Mouse (Mus musculus): Measurements from ENCODE around the gene Stk40. TPM values are rescaled to one million over a fixed set of nuclear protein-coding genes. Genes with fewer than 3 reads are reported as not detected.

Stk40 gene
- polyA plus RNA-seq, 1 experiment from 2014 or later: 14.6 TPM

- Histone ChIP-seq H3K4me2 (replicated peaks; ENCODE audit: low read depth) (peak overlapping the region; percentile 33), H3K27ac (ENCODE audit: low read depth, low read length) (peak overlapping the region; percentile 70), H3K4me1 (replicated peaks; ENCODE audit: control insufficient read depth, insufficient read depth, low read length) (peaks cover 20% of the 10 kb centered on the region), H3K36me3 (ENCODE audit: control insufficient read depth, insufficient read depth) (no peaks in the 10 kb centered on the region), H3K9me3 (ENCODE audit: control insufficient read depth) (no peaks in the 10 kb centered on the region), H3K4me3 (ENCODE audit: low read depth, low read length) (no peak overlapping the region), H3K27me3 (replicated peaks; ENCODE audit: control insufficient read depth, insufficient read depth, low read length) (no peaks in the 10 kb centered on the region), H3K9ac (ENCODE audit: low read depth, low read length) (no peak overlapping the region)
- 59% methylated on average over 10 of the region's 10 CpGs for WGBS
- no peak for ATAC-seq
- TF ChIP-seq CTCF (IDR thresholded peaks at IDR 0.05; ENCODE audit: low read depth): no peak
These were observed 6.0 kb downstream of the Stk40 start for GRCm38 (mm10) chr4:126109613-126110373.

GRCm38 (mm10) chr4:126110374-126111152, 6.8 kb downstream of the Stk40 start:
- no peak overlapping the region for H3K4me3 ChIP-seq (ENCODE audit: low read depth, low read length)
- WGBS: 25% methylated on average over 12 of the region's 12 CpGs

GRCm38 (mm10) chr4:126111153-126111549, 7.4 kb downstream of the Stk40 start:
- Histone ChIP-seq H3K4me3 (ENCODE audit: low read depth, low read length) (no peak overlapping the region), H3K27me3 (replicated peaks; ENCODE audit: control insufficient read depth, insufficient read depth, low read length) (no peaks in the 10 kb centered on the region), H3K9me3 (ENCODE audit: control insufficient read depth) (no peaks in the 10 kb centered on the region), H3K36me3 (ENCODE audit: control insufficient read depth, insufficient read depth) (no peaks in the 10 kb centered on the region), H3K4me1 (replicated peaks; ENCODE audit: control insufficient read depth, insufficient read depth, low read length) (peaks cover 17% of the 10 kb centered on the region), H3K9ac (ENCODE audit: low read depth, low read length) (no peak overlapping the region), H3K27ac (ENCODE audit: low read depth, low read length) (peak overlapping the region; percentile 70), H3K4me2 (replicated peaks; ENCODE audit: low read depth) (peak overlapping the region; percentile 33; the same call in 1 of the 2 replicates)
- no peak for ATAC-seq
- WGBS: 38% methylated on average over 7 of the region's 7 CpGs
- TF ChIP-seq CTCF (IDR thresholded peaks at IDR 0.05; ENCODE audit: low read depth): no peak

More at GRCm38 (mm10) chr4:126110374-126111152, 6.8 kb downstream of the Stk40 start:
- no peaks in the 10 kb centered on the region for H3K36me3 ChIP-seq (ENCODE audit: control insufficient read depth, insufficient read depth)
- H3K9me3 ChIP-seq (ENCODE audit: control insufficient read depth): no peaks in the 10 kb centered on the region
- peak overlapping the region; percentile 70 for H3K27ac ChIP-seq (ENCODE audit: low read depth, low read length)
- peak; percentile 50 for ATAC-seq
- peak; percentile 64 for TF ChIP-seq CTCF (IDR thresholded peaks at IDR 0.05; ENCODE audit: low read depth)
- H3K4me2 ChIP-seq (replicated peaks; ENCODE audit: low read depth): peak overlapping the region; percentile 33
- no peaks in the 10 kb centered on the region for H3K27me3 ChIP-seq (replicated peaks; ENCODE audit: control insufficient read depth, insufficient read depth, low read length)
- no peak overlapping the region for H3K9ac ChIP-seq (ENCODE audit: low read depth, low read length)
- H3K4me1 ChIP-seq (replicated peaks; ENCODE audit: control insufficient read depth, insufficient read depth, low read length): peaks cover 17% of the 10 kb centered on the region

- no peaks in the 10 kb centered on the region for H3K27me3 ChIP-seq (replicated peaks; ENCODE audit: control insufficient read depth, insufficient read depth, low read length)
- WGBS: 71% methylated on average over 4 of the region's 4 CpGs
- no peaks in the 10 kb centered on the region for H3K9me3 ChIP-seq (ENCODE audit: control insufficient read depth)
- H3K9ac ChIP-seq (ENCODE audit: low read depth, low read length): no peak overlapping the region
- no peak overlapping the region for H3K4me2 ChIP-seq (replicated peaks; ENCODE audit: low read depth)
- H3K4me3 ChIP-seq (ENCODE audit: low read depth, low read length): no peak overlapping the region
- no peak overlapping the region for H3K27ac ChIP-seq (ENCODE audit: low read depth, low read length)
- no peak for TF ChIP-seq CTCF (IDR thresholded peaks at IDR 0.05; ENCODE audit: low read depth)
- H3K36me3 ChIP-seq (ENCODE audit: control insufficient read depth, insufficient read depth): peaks cover 8% of the 10 kb centered on the region; the same call in 1 of the 2 replicates
- peaks cover 17% of the 10 kb centered on the region for H3K4me1 ChIP-seq (replicated peaks; ENCODE audit: control insufficient read depth, insufficient read depth, low read length)
- no peak for ATAC-seq
These were observed 9.5 kb downstream of the Stk40 start for GRCm38 (mm10) chr4:126113243-126113642.

GRCm38 (mm10) chr4:126113943-126114342, 10.2 kb downstream of the Stk40 start:
- Histone ChIP-seq H3K27me3 (replicated peaks; ENCODE audit: control insufficient read depth, insufficient read depth, low read length) (no peaks in the 10 kb centered on the region), H3K4me1 (replicated peaks; ENCODE audit: control insufficient read depth, insufficient read depth, low read length) (peaks cover 14% of the 10 kb centered on the region), H3K9me3 (ENCODE audit: control insufficient read depth) (no peaks in the 10 kb centered on the region), H3K36me3 (ENCODE audit: control insufficient read depth, insufficient read depth) (peaks cover 11% of the 10 kb centered on the region; the same call in 1 of the 2 replicates), H3K9ac (ENCODE audit: low read depth, low read length) (no peak overlapping the region), H3K4me3 (ENCODE audit: low read depth, low read length) (no peak overlapping the region), H3K27ac (ENCODE audit: low read depth, low read length) (no peak overlapping the region), H3K4me2 (replicated peaks; ENCODE audit: low read depth) (no peak overlapping the region)
- peak; percentile 75 for TF ChIP-seq CTCF (IDR thresholded peaks at IDR 0.05; ENCODE audit: low read depth)
- 19% methylated on average over 6 of the region's 6 CpGs for WGBS
- peak; percentile 11; the same call in 1 of the 2 replicates for ATAC-seq

GRCm38 (mm10) chr4:126115411-126115810, 11.7 kb downstream of the Stk40 start:
- no peak overlapping the region for H3K27ac ChIP-seq (ENCODE audit: low read depth, low read length)
- peaks cover 7% of the 10 kb centered on the region; the same call in 1 of the 2 replicates for H3K4me1 ChIP-seq (replicated peaks; ENCODE audit: control insufficient read depth, insufficient read depth, low read length)
- ATAC-seq: no peak
- no peak overlapping the region for H3K4me2 ChIP-seq (replicated peaks; ENCODE audit: low read depth)
- TF ChIP-seq CTCF (IDR thresholded peaks at IDR 0.05; ENCODE audit: low read depth): no peak
- WGBS: 88% methylated on average over 9 of the region's 9 CpGs
- no peaks in the 10 kb centered on the region for H3K27me3 ChIP-seq (replicated peaks; ENCODE audit: control insufficient read depth, insufficient read depth, low read length)
- H3K9ac ChIP-seq (ENCODE audit: low read depth, low read length): no peak overlapping the region
- peaks cover 14% of the 10 kb centered on the region; the same call in 1 of the 2 replicates for H3K36me3 ChIP-seq (ENCODE audit: control insufficient read depth, insufficient read depth)
- no peak overlapping the region for H3K4me3 ChIP-seq (ENCODE audit: low read depth, low read length)
- H3K9me3 ChIP-seq (ENCODE audit: control insufficient read depth): no peaks in the 10 kb centered on the region
